Mouse (Mus musculus): ENCODE results near the gene Doc2g.
"Not testable (repeated sequence)": the region's sequence is repeated elsewhere in the genome, so short reads cannot be mapped to it uniquely, and the experiment has no call there.

Gene Doc2g

GRCm38 (mm10) chr19:4049069-4049468 lies 46.0 kb downstream of the Doc2g start:
- in situ Hi-C loops (cut with MboI; ENCODE audit: low sequenced_read_pairs) = not testable (repeated sequence)

GRCm38 (mm10) chr19:4051016-4051415 lies 47.9 kb downstream of the Doc2g start:
- in situ Hi-C loops (cut with MboI; ENCODE audit: low sequenced_read_pairs) = no loop called here

GRCm38 (mm10) chr19:4051741-4052515 lies 48.8 kb downstream of the Doc2g start:
- in situ Hi-C loops (cut with MboI; ENCODE audit: low sequenced_read_pairs) = no loop called here

GRCm38 (mm10) chr19:4052516-4053030 lies 49.5 kb downstream of the Doc2g start:
- in situ Hi-C loops (cut with MboI; ENCODE audit: low sequenced_read_pairs) = no loop called here

- in situ Hi-C loops (cut with MboI; ENCODE audit: low sequenced_read_pairs) = no loop called here
Measured at GRCm38 (mm10) chr19:4054613-4055012, 51.5 kb downstream of the Doc2g start.

- in situ Hi-C loops (cut with MboI; ENCODE audit: low sequenced_read_pairs) = no loop called here
Measured at GRCm38 (mm10) chr19:4055216-4055946, 52.3 kb downstream of the Doc2g start.

GRCm38 (mm10) chr19:4055947-4056693 lies 53.0 kb downstream of the Doc2g start:
- in situ Hi-C loops (cut with MboI; ENCODE audit: low sequenced_read_pairs) = no loop called here

Data from CH12F3 (cell line).